Mouse (Mus musculus): ENCODE measurements around the gene Romo1. TPM values are rescaled to one million over a fixed set of nuclear protein-coding genes. Genes with fewer than 3 reads are reported as not detected.

Gene Romo1
- total RNA-seq, 2 experiments from 2014 or later, result 406 to 407 TPM

DNA sequence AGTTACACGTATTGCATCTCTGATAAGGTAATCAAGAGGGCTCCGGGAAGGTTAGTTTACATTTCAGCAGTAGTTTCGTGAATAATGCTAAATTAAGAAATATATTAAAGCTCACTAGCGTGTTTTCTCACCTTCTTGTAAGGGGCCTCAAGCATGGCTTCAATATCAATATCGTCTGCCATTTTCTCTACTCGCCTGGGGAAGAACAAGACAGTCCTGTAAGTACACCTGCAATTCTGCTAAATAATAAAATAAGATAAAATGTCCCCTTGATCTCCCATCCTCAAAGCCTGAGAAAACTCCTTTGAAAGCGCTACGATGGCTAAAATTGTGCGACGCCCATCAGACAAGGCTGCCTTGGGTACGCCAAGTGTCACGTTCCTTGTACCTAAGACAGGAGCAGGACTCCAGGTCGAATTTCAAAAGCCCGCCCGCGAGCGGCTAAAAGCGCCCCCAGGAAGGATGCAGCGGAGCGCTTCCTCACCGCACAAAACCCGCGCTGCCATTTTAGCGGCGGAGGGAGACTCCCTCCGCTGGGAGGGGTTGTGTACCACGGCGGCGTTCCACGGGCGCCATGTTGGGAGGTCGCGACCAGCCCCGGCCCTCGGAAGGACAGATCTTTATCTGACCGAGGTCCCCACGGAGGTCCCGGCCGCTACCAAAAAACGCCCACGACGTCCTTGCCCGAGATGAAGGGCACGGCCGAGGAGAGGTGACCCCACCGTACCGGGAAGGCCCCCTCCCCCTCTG is 35.4 kb downstream of the Romo1 start:
- peak; percentile 86 for DNase-seq

DNA sequence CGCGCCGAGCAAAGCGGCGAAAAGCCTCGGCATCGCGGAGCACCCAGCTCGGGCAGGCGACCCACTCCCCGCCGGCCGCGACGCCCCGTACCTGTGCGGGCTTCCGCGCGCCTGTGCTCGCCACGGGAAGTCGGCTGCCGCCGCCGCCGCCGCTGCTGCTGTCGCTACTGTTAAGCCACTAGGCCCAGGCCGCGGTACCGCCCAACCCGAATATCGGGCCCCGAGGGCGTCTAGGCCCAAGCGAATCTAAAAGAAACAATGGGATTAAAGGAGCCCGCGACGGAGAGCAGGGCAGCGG is 35.9 kb downstream of the Romo1 start:
- DNase-seq, result no peak

DNA sequence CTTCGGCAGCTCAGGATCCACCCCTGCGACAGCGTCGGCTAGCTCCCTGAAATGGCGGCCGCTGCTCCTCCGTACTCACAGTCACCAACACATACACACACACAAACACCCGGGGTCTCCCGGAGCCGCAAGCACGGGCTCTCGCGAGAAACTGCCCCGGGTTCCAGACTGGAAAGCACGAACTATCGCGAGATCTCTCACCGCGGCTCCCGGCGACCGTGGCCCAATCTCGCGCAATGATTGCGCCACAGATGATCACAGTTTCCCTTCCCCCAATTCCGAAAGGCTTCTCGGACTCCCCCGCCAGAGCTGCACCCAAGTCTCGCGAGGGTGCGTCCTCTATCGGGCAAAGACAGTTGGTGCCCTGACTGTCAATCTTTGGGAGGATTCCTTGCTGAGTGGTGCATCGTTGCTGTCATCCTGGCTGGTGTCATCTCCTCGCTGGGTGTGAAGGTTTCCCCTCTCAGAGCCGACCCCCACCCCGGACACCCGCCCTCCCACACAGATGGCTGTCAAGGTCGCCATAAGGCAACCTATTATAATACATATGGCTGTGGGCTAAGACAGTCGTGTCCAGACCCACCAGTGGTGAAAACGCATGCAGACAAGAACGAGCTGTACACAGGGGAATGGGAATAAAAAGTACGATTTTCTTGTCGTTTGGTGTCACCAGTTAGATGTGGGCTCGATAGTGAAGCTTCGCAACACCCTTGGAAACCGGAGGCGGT is 36.4 kb downstream of the Romo1 start, which contains the start of gene Rbm39:
Gene Rbm39, minus strand, starts transcription at position 145 of the 728 bp plus-strand sequence.
- DNase-seq, result peak; percentile 100

DNA sequence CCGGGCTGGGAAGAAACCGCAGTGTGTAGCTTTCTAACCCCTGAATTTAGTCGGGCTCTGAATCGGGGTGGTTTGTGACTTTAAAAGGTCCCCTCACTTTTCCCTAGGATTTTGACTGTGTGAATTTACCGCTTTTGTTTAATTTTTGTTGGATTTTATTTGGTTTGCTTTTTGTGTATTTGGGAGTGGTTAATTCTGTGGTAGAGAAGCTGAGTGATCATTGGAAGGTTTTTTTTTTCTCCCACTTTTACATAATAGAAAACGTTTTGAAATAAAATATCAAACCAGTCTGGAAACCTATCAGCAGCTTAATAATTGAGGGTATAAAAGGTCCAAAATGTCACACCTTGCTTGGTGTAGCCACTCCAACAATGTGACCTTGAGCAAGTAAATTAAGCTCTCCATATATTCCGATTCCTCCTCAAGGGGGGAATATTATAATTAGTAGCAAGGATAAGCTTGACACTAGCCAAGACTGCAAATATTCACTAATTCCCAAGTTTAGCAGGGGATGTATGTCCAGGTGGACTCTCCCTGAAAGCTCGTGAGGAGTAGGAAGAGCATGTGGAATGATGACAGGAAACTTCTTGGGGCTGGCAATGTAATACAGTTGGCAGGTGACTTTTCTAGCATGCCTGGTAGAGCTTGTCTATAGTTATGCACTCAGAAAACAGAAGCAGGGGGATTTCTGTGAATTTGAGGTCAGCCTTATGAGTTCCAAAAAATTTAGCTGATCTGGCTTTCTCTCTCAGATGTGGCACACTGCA is 37.2 kb downstream of the Romo1 start:
- no peak for DNase-seq

DNA sequence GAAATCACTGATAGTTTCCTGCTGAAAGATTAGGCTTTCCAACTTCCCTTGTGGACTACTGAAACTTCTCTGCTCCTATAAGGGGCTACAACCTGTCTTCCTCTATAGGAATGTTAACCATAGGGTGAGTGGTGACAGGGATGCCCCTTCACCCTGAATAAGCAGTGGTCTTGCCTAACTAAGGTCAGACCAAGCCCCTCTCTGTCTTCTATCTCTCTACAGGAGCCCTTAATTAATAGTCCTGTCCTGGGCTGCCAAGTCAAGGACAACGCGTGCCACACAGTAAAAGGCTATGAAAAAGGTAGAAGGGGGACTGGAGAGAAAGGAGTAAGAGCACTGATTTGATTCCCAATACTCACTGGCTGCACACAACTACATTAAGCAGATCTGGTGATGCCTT is 37.8 kb downstream of the Romo1 start:
- no peak for DNase-seq

DNA sequence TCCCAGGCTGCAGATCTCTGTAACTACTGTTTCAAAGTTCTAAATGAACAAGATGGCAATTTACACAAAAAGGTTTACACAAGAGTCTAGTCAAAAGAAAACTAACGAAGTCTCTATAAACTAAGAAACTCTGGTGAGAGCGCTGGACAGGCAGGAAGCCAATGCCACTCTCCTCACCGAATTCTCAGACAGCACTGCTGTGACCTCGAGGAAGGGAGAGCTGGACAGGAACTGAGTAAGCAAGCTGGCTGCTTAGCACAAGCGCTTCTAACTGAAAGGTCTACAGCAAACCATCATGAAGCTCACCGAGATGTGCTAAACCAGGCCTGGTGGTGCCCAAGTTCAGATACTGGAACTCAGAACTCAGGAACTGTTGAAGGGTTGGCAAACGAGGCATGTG is 45.4 kb downstream of the Romo1 start:
- peak; percentile 61 for DNase-seq

DNA sequence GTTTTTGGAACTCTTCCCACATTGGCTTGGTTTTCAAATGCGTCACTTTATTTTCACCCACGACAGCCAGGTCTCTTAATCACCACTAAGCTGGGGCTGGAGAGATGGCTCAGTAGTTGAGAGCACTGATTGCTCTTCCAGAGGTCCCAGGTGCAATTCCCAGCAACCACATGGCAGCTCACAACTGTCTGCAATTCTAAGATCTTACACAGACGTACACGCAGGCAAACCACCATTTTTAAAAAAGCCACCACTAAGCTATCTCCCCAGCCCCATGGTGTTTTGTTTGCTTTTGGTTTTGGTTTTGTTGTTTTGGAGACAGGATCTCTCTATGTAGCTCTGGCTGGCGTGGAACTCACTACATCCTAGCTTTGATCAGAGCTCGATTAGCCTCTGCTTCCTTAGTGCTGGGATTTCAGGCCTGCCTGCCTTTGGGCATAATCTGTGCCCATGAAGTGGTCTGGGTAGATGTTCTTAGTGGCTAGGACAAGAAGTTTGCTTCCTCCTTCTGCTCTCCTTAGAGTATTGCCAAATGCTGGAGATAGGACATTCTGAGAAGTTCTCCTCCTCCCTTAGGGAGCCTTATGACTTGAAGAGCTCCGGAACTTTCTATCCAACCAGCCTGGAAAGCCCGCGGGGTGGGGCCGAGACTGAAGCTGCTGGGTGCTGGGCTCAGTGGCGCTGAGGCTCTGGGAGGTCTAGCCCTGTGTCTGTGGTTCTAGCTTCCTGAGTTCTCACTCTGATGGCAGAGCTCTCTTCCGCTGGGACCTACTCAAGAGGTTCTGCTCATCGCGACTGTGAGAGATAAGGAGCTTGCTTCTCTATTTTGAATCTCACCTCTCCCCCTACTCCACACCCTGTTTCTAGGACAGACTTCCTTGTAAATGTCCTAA is 46.4 kb downstream of the Romo1 start:
- DNase-seq, result no peak

DNA sequence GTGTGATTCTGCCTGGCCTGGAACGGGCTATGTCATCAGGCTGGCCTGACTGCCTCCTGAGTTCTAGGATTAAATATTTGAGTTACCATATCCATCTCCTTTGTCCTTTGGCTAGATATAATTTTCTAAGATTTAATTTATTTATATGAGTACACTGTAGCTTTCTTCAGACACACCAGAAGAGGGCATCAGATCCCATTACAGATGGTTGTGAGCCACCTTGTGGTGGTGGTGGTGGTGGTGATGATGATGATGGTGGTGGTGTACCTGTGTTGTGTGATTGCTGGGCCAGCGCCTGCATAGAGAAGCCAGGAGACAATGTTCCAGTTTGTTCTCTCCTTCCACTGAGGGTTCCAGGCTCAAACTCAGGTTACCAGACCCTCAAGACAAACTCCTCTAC is 47.7 kb downstream of the Romo1 start:
- no peak for DNase-seq

DNA sequence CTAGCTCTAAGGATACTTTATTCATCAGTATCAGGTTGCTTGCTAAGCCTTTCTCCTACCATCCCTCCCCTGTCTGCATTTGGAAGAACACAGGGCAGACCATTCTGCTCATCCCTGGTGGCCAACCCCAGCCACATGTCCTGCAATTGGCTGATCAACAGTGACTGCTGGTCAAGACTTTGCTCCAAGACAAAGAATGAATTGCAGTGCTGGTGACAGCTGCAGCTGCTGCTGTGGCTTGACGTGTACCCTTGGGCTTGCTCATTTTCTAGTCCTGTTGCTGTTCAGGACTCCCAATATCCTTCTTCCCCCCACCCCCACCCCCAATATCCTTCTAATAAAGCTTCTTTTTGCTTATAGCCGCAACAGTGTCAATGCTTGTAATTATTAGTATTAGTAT is 48.2 kb downstream of the Romo1 start:
- no peak for DNase-seq

DNA sequence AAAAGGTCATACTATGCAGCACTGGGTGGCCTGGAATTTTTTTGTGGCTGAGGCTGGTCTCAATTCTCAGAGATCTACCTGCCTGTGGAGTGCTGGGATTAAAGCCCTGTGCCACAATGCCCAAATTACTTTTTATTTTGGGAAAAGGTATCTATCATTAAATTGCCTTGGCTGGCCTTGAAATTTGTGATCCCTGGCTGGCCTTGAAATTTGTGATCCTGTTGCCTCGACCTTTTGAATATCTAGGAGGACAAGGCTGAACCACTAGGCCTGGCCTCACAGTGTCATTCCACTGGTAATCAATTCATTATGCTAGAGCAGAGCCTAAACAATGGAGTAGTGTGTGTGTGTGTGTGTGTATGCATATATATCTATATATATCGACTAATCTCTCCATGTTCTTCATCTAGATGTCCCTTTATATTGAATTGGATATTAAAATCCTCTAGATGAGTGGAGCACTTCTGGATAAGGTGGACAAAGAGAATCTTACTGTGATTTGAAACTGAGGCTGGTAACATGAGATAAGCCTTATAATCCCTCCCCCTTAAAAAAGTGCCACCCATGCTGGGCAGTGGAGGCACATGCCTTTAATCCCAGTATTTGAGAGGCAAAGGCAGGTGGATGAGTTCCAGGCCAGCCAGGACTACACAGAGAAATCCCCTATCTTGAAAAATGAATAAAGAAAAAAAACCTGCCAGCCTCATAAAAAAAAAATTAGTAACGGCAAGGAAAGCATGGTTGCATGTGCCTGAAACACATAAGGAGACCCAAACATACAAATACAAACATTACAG is 49.4 kb downstream of the Romo1 start:
- DNase-seq, result no peak

DNA sequence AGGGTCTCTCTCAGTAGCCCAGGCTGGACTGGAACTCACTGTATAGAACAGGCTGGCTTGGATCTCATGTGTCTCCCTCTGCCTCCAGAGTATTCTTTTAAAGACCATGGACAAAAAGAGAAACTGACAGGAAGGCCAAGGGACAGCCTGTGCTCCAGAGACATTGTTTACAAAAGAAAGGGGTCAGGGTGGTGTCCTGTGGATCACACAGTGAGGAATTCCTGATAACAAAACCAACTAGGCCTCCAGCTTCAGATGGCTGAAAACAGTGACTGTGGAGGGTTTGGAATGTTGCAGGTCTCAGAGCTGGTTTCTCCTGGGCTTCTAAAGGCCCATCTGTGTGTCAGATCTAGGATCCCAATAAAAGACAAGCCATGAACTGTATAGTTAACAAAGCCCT is 50.7 kb downstream of the Romo1 start:
- no peak for DNase-seq

Other genes starting within 250 kb of the Romo1 start
- gene Uqcc1, start 213.7 kb upstream of the Romo1 start, total RNA-seq (2021), result 100 to 1,000 TPM; 126 to 179 TPM
- not detected for gene Gm15557, start 203.3 kb upstream of the Romo1 start, total RNA-seq (2021)
- gene Gdf5, start 198.7 kb upstream of the Romo1 start, total RNA-seq (2021), result 1 to 10 TPM; 1.6 to 3.5 TPM
- gene Cep250, start 187.6 kb upstream of the Romo1 start, total RNA-seq (2021), result 10 to 100 TPM; 12.9 to 17.0 TPM
- 1 to 10 TPM; 2.8 to 4.3 TPM for gene 6430550D23Rik, start 136.1 kb upstream of the Romo1 start, total RNA-seq (2021)
- 100 to 1,000 TPM; 164 to 172 TPM for gene Ergic3, start 136.0 kb upstream of the Romo1 start, total RNA-seq (2021)
- gene Fer1l4, start 91.1 kb upstream of the Romo1 start, total RNA-seq (2021), result not detected
- 1 to 10 TPM; 4.1 to 4.7 TPM for gene Spag4, start 78.9 kb upstream of the Romo1 start, total RNA-seq (2021)
- 10 to 100 TPM; 44.4 to 47.5 TPM for gene Cpne1, start 32.1 kb upstream of the Romo1 start, total RNA-seq (2021)
- gene Rbm12, start 32.1 kb upstream of the Romo1 start, total RNA-seq (2021), result 10 to 100 TPM; 23.3 to 25.0 TPM
- 10 to 100 TPM; 21.3 to 24.5 TPM for gene Gm28036, start 16.9 kb upstream of the Romo1 start, total RNA-seq (2021)
- 10 to 100 TPM; 72.0 to 78.8 TPM for gene Nfs1, start 147 bp downstream of the Romo1 start, total RNA-seq (2021)
- 100 to 1,000 TPM; 286 to 394 TPM for gene Rbm39, start 36.2 kb downstream of the Romo1 start, total RNA-seq (2021)
- 10 to 100 TPM; 35.9 to 38.0 TPM for gene Phf20, start 52.4 kb downstream of the Romo1 start, total RNA-seq (2021)
- 1 to 10 TPM; 1.5 to 2.0 TPM for gene Cnbd2, start 168.3 kb downstream of the Romo1 start, total RNA-seq (2021)
- gene Scand1, start 168.7 kb downstream of the Romo1 start, total RNA-seq (2021), result 10 to 100 TPM; 96.3 to 98.8 TPM

All from adrenal gland, postnatal 10 days (tissue).